Mouse (Mus musculus) hindbrain, embryonic 15.5 days (tissue): ENCODE measurements at regions not wholly inside any gene's neighbourhood (a gene's known extent, or its start where the extent isn't known, plus 50 kb on each side); places are given as distances from the start of the nearest gene placed in this dataset.

Experiments used
- ATAC-seq: fragments of 200-750 bp; cut with Nextera tagmentation; 2 replicates; pipeline ENCODE4 v1.8.0; 2017; ENCODE audit warnings: low read depth, moderate number of reproducible peaks, moderate TSS enrichment; ENCODE audit not compliant: low FRiP score
- H3K27ac ChIP-seq: fragments of 300-500 bp; sonication (generic); replicated peaks from 2 replicates; pipeline ENCODE4 v1.5.1; 2015; ENCODE audit warnings: mild to moderate bottlenecking, inconsistent platforms
- H3K27me3 ChIP-seq: fragments of 300-500 bp; sonication (generic); 2 replicates; pipeline ENCODE4 v1.6.1; 2015; ENCODE audit warnings: control low read depth, inconsistent platforms
- H3K36me3 ChIP-seq: fragments of 300-500 bp; sonication (generic); 2 replicates; pipeline ENCODE4 v1.6.1; 2015; ENCODE audit warnings: control low read depth, inconsistent platforms
- H3K4me1 ChIP-seq: fragments of 300-500 bp; sonication (generic); replicated peaks from 2 replicates; pipeline ENCODE4 v1.6.1; 2015; ENCODE audit warnings: control low read depth, inconsistent platforms
- H3K4me2 ChIP-seq: fragments of 300-500 bp; sonication (generic); 2 replicates; pipeline ENCODE4 v1.6.1; 2015; ENCODE audit warnings: moderate library complexity, mild to moderate bottlenecking, inconsistent platforms
- H3K4me3 ChIP-seq: fragments of 300-500 bp; sonication (generic); 2 replicates; pipeline ENCODE4 v1.5.1; 2015; ENCODE audit warnings: mild to moderate bottlenecking, inconsistent platforms
- H3K9ac ChIP-seq: fragments of 300-500 bp; sonication (generic); 2 replicates; pipeline ENCODE4 v1.6.1; 2015; ENCODE audit warnings: inconsistent platforms
- H3K9me3 ChIP-seq: fragments of 300-500 bp; sonication (generic); 2 replicates; pipeline ENCODE4 v1.6.1; 2016; ENCODE audit warnings: control low read depth, inconsistent platforms
- WGBS: fragments of 180-500 bp; shearing (Covaris S2); methylation state at CpG from one replicate; pipeline ENCODE4 v1.1.7; 2015; 5-methylcytosine and 5-hydroxymethylcytosine counted together

DNA sequence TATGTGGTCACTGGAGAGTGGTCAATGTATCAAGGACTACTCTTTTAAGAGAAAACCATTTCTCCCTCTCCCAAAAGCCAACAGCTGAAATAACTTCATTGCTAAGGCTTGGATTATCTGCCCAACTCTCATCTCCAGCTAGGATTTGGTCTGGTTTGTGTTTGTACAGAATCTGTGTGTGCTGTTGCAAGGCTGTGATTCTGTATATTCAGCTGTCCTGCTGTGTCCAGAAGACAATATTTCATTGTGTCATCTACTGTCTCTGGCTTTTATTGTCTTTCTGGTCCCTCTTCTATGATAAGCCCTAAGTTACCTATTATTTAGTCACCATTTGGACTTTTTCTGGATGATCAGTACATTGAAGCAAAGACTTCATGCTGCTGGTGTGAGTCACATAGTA, 110.9 kb downstream of the Cenpc1 start:
- H3K9me3 ChIP-seq = no peaks in the 10 kb centered on the region
- ATAC-seq = no peak

DNA sequence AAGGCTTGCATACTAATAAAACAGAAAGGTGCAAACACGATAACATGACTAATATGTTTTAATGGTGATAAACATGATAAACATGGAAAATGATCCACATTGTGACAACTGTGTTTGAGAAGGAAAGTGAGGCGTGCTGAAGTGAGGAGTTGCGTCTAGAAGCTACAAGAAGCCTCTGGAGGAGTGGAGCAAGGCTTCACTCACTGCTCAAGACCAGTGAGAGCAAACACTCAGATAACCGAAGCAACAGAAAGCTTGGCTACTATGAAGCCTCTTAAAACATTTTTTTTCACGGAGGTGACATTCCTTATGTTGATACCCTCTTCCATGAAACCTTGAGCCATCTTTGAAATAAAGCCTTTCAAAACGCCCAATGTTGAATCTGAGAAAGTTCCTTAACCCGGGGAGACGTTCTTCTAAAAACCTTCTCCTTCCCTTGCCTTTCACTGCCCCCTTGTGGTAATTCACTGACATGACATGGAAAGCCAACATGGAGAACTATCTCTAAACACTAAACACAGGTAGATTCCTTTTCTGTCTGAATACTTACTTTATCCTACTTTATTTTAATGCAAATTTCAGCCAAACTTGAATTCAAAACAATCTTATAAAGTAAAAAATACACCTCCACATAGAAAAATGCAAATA, 128.6 kb downstream of the Cenpc1 start:
- 0 out of 2 replicates have a peak, but pooled peaks cover 3% of the 10 kb centered on the region for H3K4me1 ChIP-seq
- WGBS = 33% methylated on average over 8 of the region's 8 CpGs
- no peaks in the 10 kb centered on the region for H3K27me3 ChIP-seq
- H3K4me3 ChIP-seq = no peak overlapping the region
- no peak for ATAC-seq
- H3K36me3 ChIP-seq = no peaks in the 10 kb centered on the region
- no peaks in the 10 kb centered on the region for H3K9me3 ChIP-seq
- no peak overlapping the region for H3K9ac ChIP-seq
- no peak overlapping the region for H3K27ac ChIP-seq
- H3K4me2 ChIP-seq = no peak overlapping the region

More for the DNA sequence above, 110.9 kb downstream of the Cenpc1 start:
- Histone ChIP-seq H3K27ac (no peak overlapping the region), H3K4me1 (no peaks in the 10 kb centered on the region), H3K9ac (no peak overlapping the region), H3K4me3 (no peak overlapping the region), H3K4me2 (no peak overlapping the region), H3K27me3 (no peaks in the 10 kb centered on the region), H3K36me3 (no peaks in the 10 kb centered on the region)

GRCm38 (mm10) chr5:85918288-85918687, 147.1 kb downstream of the Cenpc1 start:
- ATAC-seq = no peak
- no peak overlapping the region for H3K27ac ChIP-seq
- H3K9ac ChIP-seq = no peak overlapping the region
- H3K36me3 ChIP-seq = no peaks in the 10 kb centered on the region
- H3K27me3 ChIP-seq = no peaks in the 10 kb centered on the region
- H3K9me3 ChIP-seq = no peaks in the 10 kb centered on the region
- no peak overlapping the region for H3K4me3 ChIP-seq
- no peak overlapping the region for H3K4me2 ChIP-seq
- 85% methylated on average over 2 of the region's 2 CpGs for WGBS
- H3K4me1 ChIP-seq = no peaks in the 10 kb centered on the region

DNA sequence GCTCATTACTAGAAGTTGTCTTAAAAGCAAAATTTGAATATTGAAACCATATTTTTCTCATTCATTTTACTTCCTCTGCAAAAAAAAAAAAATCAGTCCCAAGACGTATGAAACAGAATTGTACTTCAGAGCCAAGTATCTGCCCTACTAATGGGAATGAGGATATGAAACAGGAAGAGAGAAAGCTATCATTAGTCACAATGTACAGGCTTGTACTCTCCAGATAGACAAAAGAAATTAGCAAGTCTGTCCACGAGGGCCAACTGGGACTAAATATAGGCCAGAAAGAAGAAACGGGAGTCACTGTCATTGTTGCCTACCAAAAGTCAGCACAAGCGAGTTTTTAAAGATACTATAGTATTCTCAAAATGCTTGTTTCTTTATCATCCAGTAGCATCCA, 150.4 kb downstream of the Cenpc1 start:
- Histone ChIP-seq H3K27me3 (no peaks in the 10 kb centered on the region), H3K9me3 (no peaks in the 10 kb centered on the region), H3K9ac (no peak overlapping the region), H3K4me2 (no peak overlapping the region), H3K27ac (no peak overlapping the region), H3K4me3 (no peak overlapping the region), H3K36me3 (no peaks in the 10 kb centered on the region), H3K4me1 (no peaks in the 10 kb centered on the region)
- no peak for ATAC-seq
- 73% methylated on average over 4 of the region's 4 CpGs for WGBS

DNA sequence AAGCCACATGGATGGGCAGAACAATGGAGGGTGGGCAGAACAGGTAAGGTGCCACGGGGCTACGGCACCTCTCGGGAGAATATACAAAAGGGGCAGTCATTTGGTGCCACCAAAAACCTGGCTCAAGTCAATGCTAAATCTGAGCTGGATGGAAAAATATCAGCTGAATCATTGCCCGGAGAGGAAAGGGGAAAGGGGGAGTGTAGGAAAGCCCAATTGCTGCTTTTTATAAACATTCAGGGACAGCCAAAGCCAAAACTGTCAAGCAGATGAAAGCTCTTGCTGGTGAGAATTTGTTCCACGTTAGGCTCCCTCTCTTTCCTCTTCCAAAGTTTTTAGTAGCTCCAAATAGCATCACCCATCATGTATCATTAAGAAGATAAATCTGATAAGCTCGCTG, 168.9 kb downstream of the Cenpc1 start:
- no peak overlapping the region for H3K4me2 ChIP-seq
- no peak overlapping the region for H3K4me3 ChIP-seq
- H3K27me3 ChIP-seq = no peaks in the 10 kb centered on the region
- no peaks in the 10 kb centered on the region for H3K36me3 ChIP-seq
- WGBS = 86% methylated on average over 6 of the region's 6 CpGs
- no peaks in the 10 kb centered on the region for H3K4me1 ChIP-seq
- H3K9ac ChIP-seq = no peak overlapping the region
- no peaks in the 10 kb centered on the region for H3K9me3 ChIP-seq
- no peak overlapping the region for H3K27ac ChIP-seq
- no peak for ATAC-seq

DNA sequence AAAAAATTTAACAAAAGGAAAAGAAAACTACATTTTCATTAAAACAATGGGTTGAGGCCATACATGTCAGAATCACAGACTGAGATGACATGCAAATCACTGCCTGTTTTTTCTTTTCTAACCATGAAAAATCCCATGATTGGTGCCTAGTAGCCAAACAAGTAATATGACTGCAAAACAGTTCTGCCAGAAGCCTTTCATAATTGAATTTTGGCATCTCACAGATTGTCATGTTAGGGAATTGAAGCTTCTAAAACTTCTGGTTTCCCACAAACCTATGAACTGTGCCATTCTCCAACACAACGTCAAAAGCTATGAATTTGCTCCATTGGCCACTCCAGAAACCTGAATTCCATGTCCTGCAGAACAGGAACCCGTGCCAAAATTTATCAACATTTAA, 169.6 kb downstream of the Cenpc1 start:
- no peaks in the 10 kb centered on the region for H3K27me3 ChIP-seq
- no peak overlapping the region for H3K27ac ChIP-seq
- no peaks in the 10 kb centered on the region for H3K4me1 ChIP-seq
- no peaks in the 10 kb centered on the region for H3K9me3 ChIP-seq
- no peak overlapping the region for H3K4me2 ChIP-seq
- 80% methylated on average over 2 of the region's 2 CpGs for WGBS
- H3K9ac ChIP-seq = no peak overlapping the region
- no peak overlapping the region for H3K4me3 ChIP-seq
- H3K36me3 ChIP-seq = no peaks in the 10 kb centered on the region
- ATAC-seq = no peak

- WGBS = 78% methylated on average over 8 of the region's 8 CpGs
- no peak for ATAC-seq
Measured at GRCm38 (mm10) chr5:85870311-85870710, 195.1 kb downstream of the Cenpc1 start.

DNA sequence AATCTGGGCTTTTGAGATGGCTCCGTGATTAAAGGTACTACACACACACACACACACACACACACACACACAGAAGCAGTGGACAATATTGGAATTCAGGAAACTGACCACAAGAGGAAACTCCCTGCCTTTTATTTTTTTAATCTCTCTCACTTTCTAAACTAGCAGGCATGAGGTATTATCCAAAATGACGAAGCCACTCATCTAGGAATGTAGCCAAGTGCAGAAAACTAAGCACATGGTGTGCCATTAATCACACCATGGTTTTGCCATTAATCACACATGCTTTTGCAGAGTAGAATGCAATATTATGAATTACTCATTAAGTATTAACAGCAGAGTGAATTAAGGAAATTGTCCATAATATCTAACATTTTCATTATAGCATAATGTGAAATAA, 232.8 kb downstream of the Cenpc1 start:
- Histone ChIP-seq H3K36me3 (no peaks in the 10 kb centered on the region), H3K4me1 (no peaks in the 10 kb centered on the region), H3K9me3 (no peaks in the 10 kb centered on the region), H3K4me2 (no peak overlapping the region), H3K4me3 (no peak overlapping the region), H3K27me3 (no peaks in the 10 kb centered on the region), H3K27ac (no peak overlapping the region), H3K9ac (no peak overlapping the region)
- 76% methylated on average over 2 of the region's 2 CpGs for WGBS
- ATAC-seq = no peak

More at GRCm38 (mm10) chr5:85870311-85870710, 195.1 kb downstream of the Cenpc1 start:
- no peaks in the 10 kb centered on the region for H3K27me3 ChIP-seq
- no peaks in the 10 kb centered on the region for H3K9me3 ChIP-seq
- no peak overlapping the region for H3K27ac ChIP-seq
- H3K4me1 ChIP-seq = no peaks in the 10 kb centered on the region
- H3K4me3 ChIP-seq = no peak overlapping the region
- H3K4me2 ChIP-seq = peak overlapping the region; percentile 15; the same call in 1 of the 2 replicates
- H3K36me3 ChIP-seq = no peaks in the 10 kb centered on the region
- no peak overlapping the region for H3K9ac ChIP-seq

- Histone ChIP-seq H3K4me3 (no peak overlapping the region), H3K27ac (no peak overlapping the region), H3K9me3 (no peaks in the 10 kb centered on the region), H3K9ac (no peak overlapping the region), H3K36me3 (no peaks in the 10 kb centered on the region), H3K27me3 (no peaks in the 10 kb centered on the region), H3K4me2 (no peak overlapping the region), H3K4me1 (no peaks in the 10 kb centered on the region)
- 69% methylated on average over 14 of the region's 14 CpGs for WGBS
- no peak for ATAC-seq
Measured at GRCm38 (mm10) chr5:85795531-85796197, 269.7 kb downstream of the Cenpc1 start.

- Histone ChIP-seq H3K9me3 (no peaks in the 10 kb centered on the region), H3K27me3 (no peaks in the 10 kb centered on the region), H3K36me3 (no peaks in the 10 kb centered on the region), H3K4me3 (no peak overlapping the region), H3K9ac (no peak overlapping the region), H3K4me1 (no peaks in the 10 kb centered on the region), H3K27ac (no peak overlapping the region), H3K4me2 (no peak overlapping the region)
- ATAC-seq = no peak
- WGBS = 58% methylated on average over 4 of the region's 4 CpGs
Measured at GRCm38 (mm10) chr5:85793148-85793547, 272.2 kb downstream of the Cenpc1 start.

GRCm38 (mm10) chr5:85780730-85781454, 284.5 kb downstream of the Cenpc1 start:
- Histone ChIP-seq H3K9me3 (no peaks in the 10 kb centered on the region), H3K4me2 (no peak overlapping the region), H3K27me3 (no peaks in the 10 kb centered on the region), H3K36me3 (no peaks in the 10 kb centered on the region), H3K4me1 (no peaks in the 10 kb centered on the region; the same call in 1 of the 2 replicates), H3K4me3 (no peak overlapping the region), H3K9ac (no peak overlapping the region), H3K27ac (no peak overlapping the region; the same call in 1 of the 2 replicates)
- 21% methylated on average over 8 of the region's 8 CpGs for WGBS
- peak; percentile 84; the same call in 1 of the 2 replicates for ATAC-seq

- Histone ChIP-seq H3K9ac (no peak overlapping the region), H3K27me3 (no peaks in the 10 kb centered on the region), H3K4me3 (no peak overlapping the region), H3K4me2 (no peak overlapping the region), H3K36me3 (no peaks in the 10 kb centered on the region), H3K27ac (no peak overlapping the region), H3K4me1 (no peaks in the 10 kb centered on the region; the same call in 1 of the 2 replicates), H3K9me3 (no peaks in the 10 kb centered on the region)
- WGBS = 36% methylated on average over 5 of the region's 5 CpGs
- no peak for ATAC-seq
Measured at GRCm38 (mm10) chr5:85780017-85780416, 285.4 kb downstream of the Cenpc1 start.
